Mouse (Mus musculus) cerebellum, adult 2 months (tissue): ENCODE data around the gene Derl2.

Experiments
- CTCF ChIP-seq: fragments of 200-500 bp; IDR thresholded peaks from 2 replicates; pipeline ENCODE4 v1.5.1; 2011; ENCODE audit warnings: low read depth, mild to moderate bottlenecking, control low read depth, low read length, moderate library complexity, borderline replicate concordance; ENCODE audit not compliant: insufficient read depth
- POLR2A ChIP-seq: fragments of 200-500 bp; IDR thresholded peaks from 2 replicates; pipeline ENCODE4 v1.6.1; 2011; ENCODE audit warnings: low read length, control low read depth, borderline replicate concordance; ENCODE audit not compliant: insufficient read depth

- TF ChIP-seq CTCF (no peak), POLR2A (no peak)
These were observed 42.3 kb downstream of the Derl2 start for GRCm38 (mm10) chr11:70977293-70977692.
